Mouse (Mus musculus): Measurements from ENCODE around the gene Ezh1.

Ezh1 gene

DNA sequence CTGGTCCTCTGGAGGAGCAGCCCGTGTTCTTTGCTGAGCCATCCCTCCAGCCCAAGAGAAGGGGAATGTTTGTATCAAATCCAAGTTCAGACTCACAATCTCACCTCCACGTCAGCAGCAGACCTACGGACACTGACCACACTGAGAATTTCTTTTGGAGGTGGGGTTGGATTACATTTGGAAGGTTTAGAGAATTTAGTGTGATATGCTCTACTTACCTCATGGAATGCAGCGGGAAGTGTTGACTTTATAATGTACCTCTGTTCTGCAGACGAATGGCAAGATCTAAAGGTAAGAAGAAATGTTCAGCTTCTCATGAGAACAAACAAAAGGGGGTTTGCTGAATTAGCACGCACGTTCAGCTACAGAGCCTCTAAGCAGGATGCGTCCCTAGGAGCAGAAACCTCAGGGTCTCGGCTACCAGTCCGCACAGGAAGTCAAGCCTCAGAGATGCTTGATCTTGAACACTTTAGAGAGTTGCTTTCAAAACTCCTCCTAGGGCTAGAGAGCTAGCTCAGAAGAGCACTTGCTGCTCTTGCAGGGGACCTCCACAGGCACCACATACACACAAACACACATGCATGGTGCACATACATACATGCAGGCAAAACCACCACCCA lies 7.7 kb downstream of the Ezh1 start:
- no peak for DNase-seq (ENCODE audit: extremely low read depth, insufficient read length, low spot score)

DNA sequence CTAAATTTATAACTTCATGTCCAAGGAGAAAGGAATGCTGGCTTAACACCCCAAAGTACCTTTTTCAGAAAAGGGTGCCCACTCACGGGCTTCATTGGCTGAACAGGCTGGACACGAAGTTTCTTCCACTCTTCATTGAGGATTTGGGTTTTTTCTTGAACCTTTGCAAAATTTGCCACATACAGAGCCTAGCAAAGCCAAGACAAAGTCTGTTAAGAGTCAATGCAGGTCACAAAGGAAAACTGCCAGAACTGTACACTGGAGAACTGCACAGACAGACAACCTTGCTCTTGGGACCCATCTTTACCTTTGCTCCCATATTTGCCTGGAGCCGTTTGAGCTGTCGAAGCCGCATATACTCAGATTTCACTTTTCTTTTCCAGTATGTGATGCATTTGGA lies 9.3 kb downstream of the Ezh1 start:
- DNase-seq (ENCODE audit: extremely low read depth, insufficient read length, low spot score) = no peak

DNA sequence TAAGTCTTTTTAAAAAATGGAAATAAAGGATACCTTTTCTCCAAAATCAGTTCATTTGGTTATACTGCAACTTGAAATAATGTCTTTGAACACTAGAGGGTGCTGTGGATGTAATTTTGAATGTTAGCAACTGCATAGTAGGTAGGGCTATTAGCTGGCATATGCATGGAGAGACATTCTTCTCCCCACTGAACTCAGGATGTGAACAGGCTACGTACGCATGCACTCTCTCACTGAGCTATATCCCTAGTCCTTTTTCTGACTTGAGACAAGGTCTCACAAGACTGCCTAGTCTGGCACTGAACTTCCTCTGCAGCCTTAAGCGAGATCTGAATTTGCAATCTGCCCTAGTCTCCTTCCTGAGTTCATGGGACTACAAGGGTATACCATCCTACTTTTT lies 14.3 kb downstream of the Ezh1 start:
- DNase-seq (ENCODE audit: extremely low read depth, insufficient read length, low spot score) = no peak

DNA sequence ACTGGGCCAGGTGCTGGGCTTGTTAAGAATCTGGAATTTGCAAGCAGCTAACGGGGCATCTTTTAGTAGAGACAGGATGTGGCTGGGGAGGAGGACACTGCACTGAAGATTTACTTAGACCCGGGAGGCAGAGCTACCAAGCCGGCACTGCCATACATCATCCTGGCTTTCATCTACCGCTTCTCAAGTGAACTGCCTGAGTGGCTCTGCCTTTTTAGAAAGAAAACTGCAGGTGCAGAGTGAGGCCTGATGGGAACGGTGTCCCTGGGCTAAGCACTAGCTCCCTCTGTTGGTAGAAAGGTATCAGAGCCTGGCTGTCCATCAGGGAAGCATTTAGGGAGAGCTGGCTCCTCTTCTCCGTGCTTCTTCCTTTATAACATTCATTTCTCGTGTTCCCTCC lies 25.3 kb downstream of the Ezh1 start:
- DNase-seq (ENCODE audit: extremely low read depth, insufficient read length, low spot score) = no peak

DNA sequence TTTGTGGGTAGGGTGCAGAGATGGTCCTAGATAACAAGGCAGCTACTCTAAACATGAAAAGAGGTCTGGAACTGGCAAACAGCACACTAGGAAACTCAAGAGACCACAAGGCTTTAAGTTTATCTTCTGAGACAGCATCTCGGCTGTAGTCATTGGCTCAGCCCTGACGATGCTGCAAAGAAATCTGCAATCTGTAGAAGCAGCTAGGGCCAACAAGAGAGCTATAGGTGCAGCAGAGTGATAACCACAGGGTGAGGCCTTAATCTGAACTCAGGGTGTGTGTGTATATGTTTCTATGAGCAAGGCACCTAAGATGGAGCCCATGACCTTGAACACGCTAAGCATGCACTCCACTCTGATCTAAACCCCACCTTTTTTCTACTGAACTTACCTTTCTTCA lies 26.7 kb downstream of the Ezh1 start:
- no peak for DNase-seq (ENCODE audit: extremely low read depth, insufficient read length, low spot score)

DNA sequence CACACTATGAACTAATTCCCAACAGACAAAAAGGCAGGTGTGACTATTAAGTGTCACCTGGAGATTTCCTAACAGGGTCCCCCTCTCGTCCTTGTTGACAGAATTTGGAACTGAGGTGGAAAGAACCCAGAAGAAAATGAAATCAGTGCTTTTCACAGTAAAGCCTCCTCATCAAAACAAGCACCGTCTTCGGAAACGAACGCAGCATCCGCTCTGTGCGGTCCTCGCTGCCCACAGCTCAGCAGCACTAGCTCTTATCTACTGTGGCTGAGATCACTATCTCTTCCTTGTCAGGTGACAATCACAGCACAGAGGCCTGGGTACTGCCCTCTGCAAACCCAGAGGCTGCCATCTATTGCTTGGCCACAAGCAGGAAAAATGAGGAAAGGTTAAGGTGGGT lies 30.1 kb downstream of the Ezh1 start:
- DNase-seq (ENCODE audit: extremely low read depth, insufficient read length, low spot score) = no peak

DNA sequence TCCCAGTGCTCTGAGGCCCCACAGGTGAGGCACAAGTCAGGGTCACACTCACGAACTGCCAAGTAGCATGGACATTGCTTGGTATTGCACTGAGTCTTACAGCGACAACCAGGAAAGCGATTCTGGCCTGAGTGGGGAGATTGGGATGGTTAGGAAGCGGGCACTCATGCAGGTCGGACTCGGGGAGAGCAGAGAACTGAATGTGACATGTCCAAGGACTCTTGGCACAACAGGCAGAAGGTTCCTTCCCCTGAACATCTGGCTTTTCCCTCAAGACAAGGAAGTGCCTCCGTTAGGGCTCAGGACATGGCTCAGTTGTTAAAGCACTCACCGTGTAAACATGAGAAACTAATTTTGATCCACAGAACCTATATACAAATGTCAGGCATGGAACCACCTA lies 30.7 kb downstream of the Ezh1 start:
- no peak for DNase-seq (ENCODE audit: extremely low read depth, insufficient read length, low spot score)

DNA sequence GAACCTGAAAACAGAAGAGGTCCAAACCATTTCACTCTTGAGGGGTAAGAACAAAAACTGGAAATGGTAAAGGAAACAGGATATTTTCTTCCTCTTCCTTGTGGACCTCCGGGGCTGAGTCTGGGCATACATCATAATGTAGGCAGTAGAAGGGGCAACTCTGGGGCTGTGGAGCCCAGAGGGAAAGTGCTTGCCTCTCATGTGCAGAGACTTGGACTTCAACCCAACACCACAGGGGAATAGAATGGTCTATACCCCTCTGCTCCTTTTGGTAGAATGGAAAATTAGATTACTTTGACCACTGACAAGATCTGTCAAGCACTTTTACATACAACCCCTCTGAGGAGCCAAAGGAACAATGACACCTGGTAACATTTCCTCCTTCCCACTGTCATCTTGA lies 31.2 kb downstream of the Ezh1 start:
- DNase-seq (ENCODE audit: extremely low read depth, insufficient read length, low spot score) = no peak

DNA sequence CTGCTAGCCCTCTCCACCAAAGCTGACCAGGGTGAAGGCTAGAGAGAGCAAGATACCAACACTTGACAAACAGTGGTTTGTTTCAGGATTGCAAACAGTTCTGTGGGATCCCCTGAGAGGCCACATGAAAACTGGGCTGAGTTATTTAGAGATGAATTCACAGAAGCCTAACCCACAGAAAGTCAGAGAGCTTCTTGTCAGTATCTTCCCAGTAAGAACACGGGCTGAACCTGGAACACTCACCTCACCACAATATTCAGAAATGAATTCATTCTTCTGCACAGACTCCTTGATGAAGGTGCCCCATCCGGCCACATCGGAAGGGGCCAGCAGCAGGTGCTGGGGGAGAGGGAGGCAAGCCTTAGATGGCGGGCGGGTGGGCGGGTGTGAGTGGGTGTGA lies 31.6 kb downstream of the Ezh1 start:
- no peak for DNase-seq (ENCODE audit: extremely low read depth, insufficient read length, low spot score)

DNA sequence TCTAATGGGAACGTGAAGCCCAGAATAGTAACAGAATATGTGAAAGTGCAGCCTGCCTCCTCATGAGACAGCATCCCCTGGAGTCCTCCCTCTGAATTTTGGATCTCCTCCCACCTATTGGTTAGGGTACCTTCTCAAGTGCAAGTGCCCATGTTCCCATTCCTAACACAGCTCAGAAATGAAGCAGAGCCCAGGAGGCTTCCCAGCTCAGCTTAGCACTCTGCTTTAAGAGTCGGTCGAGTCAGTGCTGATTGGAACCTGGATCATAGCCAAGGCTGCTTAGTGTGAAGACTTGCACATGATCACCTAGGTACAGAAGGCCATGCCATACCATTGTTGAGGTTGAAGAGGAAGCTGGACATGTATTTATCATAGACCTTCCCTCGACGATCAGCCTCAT lies 32.1 kb downstream of the Ezh1 start:
- no peak for DNase-seq (ENCODE audit: extremely low read depth, insufficient read length, low spot score)

DNA sequence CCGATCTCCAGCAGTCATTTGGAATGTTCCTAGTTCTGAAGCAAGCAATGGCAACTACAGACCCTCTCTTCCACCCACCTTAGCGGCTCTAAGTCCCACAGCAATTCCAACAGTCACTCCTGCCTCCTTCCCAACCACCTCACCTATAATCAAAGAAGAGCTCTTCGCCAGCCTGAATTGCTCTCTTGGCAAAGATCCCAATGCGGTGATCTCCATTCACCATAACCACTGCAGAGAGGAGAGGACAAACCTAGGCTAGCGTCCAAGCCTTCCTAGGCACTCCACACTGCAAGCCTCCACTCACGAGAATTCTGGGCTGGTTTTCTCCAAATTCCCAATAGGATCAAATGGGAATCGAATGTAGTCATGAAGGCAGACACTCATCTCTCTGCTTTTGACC lies 33.2 kb downstream of the Ezh1 start:
- no peak for DNase-seq (ENCODE audit: extremely low read depth, insufficient read length, low spot score)

DNA sequence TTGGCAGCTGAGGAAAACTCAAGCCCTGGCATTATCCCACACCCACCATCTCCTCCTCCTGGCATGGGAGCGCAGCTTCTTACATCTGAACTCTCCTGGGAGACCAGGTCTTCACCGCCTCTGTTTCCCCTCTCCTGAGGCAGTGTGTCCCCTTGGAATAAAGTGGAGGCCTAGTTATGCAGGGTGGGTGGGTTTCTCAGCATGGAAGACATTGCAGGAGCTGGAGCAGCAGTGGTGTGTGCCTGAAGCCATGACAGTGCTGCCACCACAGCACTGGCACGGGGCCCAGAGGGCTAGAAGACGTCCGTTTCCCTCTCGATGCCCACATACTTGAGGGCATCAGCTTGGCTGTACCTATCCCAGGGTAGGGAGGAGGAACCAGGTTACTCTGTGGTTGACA lies 33.6 kb downstream of the Ezh1 start:
- no peak for DNase-seq (ENCODE audit: extremely low read depth, insufficient read length, low spot score)

DNA sequence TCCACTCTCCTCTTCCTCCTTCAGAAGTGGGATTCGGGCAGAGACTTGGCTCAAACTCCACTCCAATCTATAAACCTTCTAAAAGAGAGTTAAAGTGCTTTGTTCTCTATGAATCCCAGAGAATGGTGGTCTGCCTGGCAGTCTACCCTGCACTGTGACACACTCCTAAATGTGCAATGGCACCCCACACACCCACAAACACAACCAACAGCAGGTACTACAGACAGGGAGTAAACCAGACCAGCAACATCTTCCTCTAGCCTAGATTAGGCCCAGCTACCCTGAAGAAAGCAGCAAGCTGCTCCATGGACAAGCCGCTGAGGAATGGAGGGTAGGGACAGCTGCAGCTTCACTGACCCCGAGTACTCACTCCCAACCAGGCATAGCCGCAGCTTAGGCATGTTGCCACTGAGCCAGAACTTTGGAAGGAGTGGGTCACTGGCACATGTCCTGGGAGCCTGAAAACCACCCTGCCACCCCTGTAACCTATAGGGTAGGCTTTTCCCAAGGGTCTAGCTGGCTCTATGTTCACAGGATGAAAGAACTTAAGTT lies 34.3 kb downstream of the Ezh1 start:
- no peak for DNase-seq (ENCODE audit: extremely low read depth, insufficient read length, low spot score)

DNA sequence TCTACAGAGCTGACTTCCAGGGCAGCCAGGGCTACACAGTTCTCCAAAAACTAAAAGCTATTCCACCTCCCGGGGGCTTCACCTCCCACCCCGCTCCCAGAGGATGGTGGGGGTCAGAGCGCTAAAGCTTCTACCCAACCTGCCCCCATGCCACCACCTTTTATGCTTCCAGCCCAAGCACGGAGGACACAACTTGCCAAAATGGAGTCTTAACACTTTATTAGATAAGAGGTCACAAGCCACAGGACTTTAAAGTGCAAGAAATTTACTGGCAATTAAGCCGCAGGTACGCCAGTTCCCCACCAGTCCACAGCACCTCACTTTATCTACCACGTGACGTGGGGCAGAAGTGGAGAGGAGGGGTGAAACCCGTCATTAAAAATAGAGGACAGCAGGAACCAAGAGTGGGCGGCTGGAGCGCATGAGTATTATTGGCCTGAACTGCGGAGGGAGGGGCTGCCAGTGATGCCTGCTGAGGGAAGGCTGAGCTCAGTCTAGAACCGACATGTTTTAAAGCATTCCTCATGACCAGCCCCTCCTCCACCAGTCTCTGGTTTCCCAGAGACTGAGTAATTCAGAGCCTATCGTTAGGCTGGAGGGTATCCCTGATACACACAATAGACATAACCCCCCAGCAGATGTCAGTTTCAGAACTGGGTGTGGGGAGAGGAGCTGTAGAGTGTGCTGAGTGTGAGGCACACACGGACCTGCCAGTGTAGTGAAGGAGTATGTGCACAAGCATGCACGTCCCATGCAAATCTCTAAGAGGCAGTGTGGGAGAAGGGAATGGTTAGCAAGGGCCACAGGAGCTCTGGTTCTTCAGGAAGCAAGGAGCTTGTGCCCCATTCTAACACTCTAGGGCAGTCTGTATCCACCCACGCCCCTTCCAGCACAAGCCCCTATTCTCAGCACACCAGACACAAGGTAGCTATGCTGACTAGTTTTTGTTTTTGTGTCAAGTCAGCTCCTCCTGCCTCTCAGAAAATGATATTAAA lies 35.1 kb downstream of the Ezh1 start:
- no peak for DNase-seq (ENCODE audit: extremely low read depth, insufficient read length, low spot score)

DNA sequence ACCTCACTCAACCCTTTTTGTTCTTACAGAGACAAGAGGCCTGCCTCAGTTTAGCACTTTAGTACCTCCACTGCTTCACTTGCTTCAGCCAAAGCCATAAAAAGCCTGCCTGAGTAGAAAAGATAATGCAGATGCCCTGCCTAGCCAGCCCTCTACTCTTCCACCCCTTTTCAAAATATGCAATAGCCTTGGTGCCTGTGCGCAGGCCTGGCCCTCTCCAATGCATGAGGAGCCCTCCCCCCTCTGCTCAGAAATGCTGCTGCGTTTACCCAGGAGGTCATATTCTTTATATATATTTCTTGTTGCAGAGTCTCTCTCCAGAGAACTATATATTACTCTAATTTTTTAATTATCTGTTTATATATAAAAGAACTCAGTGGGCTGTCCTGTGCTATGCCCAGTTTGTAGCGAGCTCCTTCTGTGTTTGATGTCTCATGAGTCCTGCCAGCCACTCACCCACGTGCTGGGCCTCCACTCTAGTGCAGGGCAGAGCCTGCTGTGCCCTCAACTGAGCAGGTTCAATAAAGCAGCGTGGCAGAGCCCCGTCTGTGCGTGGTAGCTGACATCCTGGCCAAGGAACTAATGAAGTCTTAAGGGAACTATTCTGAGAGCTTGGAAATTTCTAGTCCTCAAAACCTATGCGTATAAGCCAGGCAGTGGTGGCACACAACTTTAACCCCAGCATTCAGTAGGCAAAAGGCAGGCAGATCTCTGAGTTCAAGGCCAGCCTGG lies 35.9 kb downstream of the Ezh1 start:
- no peak for DNase-seq (ENCODE audit: extremely low read depth, insufficient read length, low spot score)

DNA sequence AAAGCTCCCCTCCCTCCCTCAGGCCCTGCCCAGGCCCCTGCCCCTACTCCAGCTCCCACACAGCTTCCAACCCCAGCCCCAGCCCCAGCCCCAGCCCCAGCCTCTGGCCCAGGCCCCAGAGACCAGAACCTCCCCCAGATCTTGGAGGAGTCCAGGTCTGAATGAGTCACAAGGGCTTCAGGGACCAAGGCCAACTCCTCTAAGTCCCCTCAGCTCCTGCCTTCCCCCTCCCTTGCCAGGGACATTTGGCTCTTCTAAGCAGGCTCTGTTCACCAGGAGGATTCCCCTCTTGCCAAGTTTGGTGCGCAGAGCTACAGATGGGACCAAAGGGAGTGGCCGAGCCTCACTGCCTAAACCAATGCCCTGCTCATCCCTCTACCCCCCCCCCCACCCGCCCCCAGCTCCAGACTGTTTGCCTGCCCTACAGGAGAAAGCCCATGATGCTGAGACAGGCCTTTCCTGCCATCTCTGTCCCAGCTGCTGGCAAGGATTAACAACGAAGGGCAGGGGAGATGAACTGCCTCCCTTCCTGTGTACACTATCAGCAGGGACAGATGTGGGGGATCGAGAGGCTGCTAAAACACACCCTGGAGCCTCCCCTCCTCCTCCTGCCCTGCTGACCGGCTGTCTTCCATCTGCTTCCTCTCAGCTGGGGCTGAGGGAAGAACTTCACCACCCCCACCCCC lies 36.6 kb downstream of the Ezh1 start:
- peak; percentile 70 for DNase-seq (ENCODE audit: extremely low read depth, insufficient read length, low spot score)

DNA sequence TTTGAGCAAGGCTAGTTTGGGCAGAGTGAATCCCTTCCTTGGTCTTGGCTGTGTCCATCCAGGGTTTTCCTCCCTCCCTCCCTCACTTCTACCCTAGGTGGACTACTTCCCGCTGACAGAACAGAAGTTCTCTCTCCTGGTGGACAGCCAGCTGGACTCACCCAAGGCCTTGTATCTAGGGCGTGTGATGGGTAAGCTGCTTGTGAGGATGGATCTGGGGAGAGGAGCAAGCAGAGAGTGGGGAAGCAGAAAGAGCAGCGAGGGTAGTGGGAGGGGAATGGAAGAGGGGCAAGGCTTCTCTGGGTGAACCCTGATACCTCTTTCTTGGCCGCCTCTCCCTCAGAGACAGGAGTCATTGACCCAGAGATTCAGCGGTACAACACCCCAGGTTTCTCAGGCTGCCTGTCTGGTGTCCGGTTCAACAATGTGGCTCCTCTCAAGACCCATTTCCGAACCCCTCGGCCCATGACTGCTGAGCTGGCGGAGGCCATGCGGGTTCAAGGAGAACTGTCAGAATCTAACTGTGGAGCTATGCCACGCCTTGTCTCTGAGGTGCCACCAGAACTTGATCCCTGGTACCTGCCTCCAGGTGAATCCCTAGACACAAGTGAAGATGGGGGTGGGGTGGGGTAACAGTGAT lies 38.0 kb downstream of the Ezh1 start:
- DNase-seq (ENCODE audit: extremely low read depth, insufficient read length, low spot score) = no peak

DNA sequence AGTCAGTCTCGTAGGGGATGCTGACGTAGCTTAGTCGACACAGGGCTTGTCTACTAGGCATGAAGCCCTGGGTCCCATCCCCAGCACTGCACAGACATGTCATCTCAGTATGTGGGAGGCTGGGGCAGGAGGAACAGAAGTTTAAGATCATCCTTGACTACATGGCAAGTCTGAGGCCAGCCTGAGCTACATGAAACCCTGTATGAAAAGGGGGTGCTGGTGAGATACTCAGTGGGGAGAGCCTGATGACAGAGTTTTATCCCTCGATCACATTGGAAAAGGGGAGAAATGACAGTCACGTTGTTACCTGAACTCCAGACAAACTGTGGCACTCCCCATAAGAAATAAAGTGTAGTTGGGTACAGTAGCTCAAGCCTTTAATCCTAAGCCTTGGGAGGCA lies 38.7 kb downstream of the Ezh1 start:
- no peak for DNase-seq (ENCODE audit: extremely low read depth, insufficient read length, low spot score)

DNA sequence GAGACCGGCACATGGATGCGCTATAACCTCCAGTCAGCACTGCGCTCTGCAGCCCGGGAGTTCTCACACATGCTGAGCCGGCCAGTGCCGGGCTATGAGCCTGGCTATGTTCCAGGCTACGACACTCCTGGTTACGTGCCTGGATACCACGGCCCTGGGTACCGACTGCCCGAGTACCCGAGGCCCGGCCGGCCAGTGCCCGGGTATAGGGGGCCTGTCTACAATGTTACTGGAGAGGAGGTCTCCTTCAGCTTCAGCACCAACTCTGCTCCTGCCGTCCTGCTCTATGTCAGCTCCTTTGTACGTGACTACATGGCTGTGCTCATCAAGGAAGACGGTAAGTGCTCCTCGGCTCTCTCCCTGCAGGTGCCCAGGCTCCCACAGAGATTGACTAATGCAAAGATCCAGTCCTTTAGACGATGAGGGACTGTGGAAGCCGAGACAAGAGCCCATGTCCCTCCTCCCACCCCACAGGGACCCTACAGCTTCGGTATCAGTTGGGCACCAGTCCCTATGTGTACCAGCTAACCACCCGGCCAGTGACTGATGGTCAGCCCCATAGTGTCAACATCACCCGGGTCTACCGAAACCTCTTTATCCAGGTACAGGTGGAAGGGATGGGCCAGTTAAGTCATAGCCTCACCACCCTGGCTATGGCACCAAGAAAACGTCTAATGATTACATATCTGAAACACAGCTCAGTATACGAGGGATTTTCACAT lies 39.6 kb downstream of the Ezh1 start:
- DNase-seq (ENCODE audit: extremely low read depth, insufficient read length, low spot score) = no peak

DNA sequence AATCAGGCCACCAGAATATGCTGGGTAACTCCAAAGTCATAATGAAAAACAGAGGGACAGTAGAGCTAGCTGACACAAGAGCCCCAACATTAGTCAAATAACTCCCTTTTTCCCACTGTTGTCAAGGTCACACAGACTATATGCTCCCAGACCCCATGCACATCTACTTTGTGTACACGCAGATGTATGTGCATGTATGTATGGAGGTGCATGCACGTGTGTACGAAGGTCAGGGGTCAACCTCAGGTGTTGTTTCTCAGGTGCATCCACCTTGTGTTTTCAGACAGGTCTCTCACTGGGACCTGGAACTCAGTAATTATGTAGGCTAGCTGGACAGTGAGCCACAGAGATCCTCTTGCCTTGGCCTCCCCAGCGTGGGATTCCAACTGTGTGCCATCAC lies 40.8 kb downstream of the Ezh1 start:
- no peak for DNase-seq (ENCODE audit: extremely low read depth, insufficient read length, low spot score)
